Mouse (Mus musculus) urinary bladder, adult 2 months (tissue): ENCODE data around the gene Olfr1252. TPM values are rescaled to one million over a fixed set of nuclear protein-coding genes. Genes with fewer than 3 reads are reported as not detected.

Source experiments
- DNase-seq: peaks from one replicate; pipeline ENCODE4 v3.0.0; 2022; ENCODE audit warnings: low spot score
- polyA plus RNA-seq: library from polyadenylated mRNA; depleted of rRNA; stranded (reverse); fragments of >200 nt; gene quantifications from 2 replicates; pipeline ENCODE4 v1.2.3, GENCODE M21; 2012; rRNA removed

The Olfr1252 gene
- not detected in 2 replicates for polyA plus RNA-seq

- DNase-seq: no peak
Measured at GRCm38 (mm10) chr2:89724912-89725311, at the start of gene Olfr1252. TSS of gene Olfr1252 (minus strand) at chr2:89725012.

- no peak for DNase-seq
Measured at GRCm38 (mm10) chr2:89756990-89757389, 32.2 kb upstream of the Olfr1252 start, which contains the start of gene Olfr1253. TSS of gene Olfr1253 (minus strand) at chr2:89757090.

DNA sequence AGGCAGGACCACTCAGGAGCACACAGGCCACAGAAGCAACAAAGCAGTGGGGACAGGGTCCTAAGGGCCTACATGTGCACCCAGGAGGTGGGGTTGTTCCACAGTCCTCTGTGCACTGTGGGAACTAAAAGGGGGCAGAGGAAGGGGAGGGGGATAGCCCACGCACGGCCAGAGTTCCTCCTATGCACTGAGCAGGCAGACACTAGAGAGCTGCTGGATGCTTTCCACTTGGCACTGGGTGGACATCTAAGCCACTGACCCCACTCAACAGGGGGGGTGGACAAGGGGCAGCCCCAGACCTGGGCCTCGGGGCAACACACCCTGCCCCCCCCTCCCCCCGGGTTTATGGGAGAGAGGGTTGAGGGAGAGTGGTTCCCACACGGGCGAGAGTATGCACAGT is 32.8 kb downstream of the Olfr1252 start:
- no peak for DNase-seq

GRCm38 (mm10) chr2:89671836-89672235 is 53.0 kb downstream of the Olfr1252 start, which contains the start of gene Olfr1251:
TSS of gene Olfr1251 (minus strand) at chr2:89671936.
- DNase-seq: no peak

Other genes starting within 250 kb of the Olfr1252 start
- gene Olfr1241, start 237.9 kb downstream of the Olfr1252 start, polyA plus RNA-seq: not detected in 2 replicates
- not detected in 2 replicates for gene Olfr1242, start 226.7 kb downstream of the Olfr1252 start, polyA plus RNA-seq
- gene Olfr1243, start 193.5 kb downstream of the Olfr1252 start, polyA plus RNA-seq: not detected in 2 replicates
- gene Olfr1245, start 146.6 kb downstream of the Olfr1252 start, polyA plus RNA-seq: not detected in 2 replicates
- not detected in 2 replicates for gene Olfr1246, start 131.9 kb downstream of the Olfr1252 start, polyA plus RNA-seq
- not detected in 2 replicates for gene Olfr1247, start 110.9 kb downstream of the Olfr1252 start, polyA plus RNA-seq
- not detected in 2 replicates for gene Olfr1248, start 106.8 kb downstream of the Olfr1252 start, polyA plus RNA-seq
- gene Olfr1249, start 90.0 kb downstream of the Olfr1252 start, polyA plus RNA-seq: not detected in 2 replicates
- gene Olfr1250, start 63.5 kb downstream of the Olfr1252 start, polyA plus RNA-seq: not detected in 2 replicates
- not detected in 2 replicates for gene Olfr1251, start 53.1 kb downstream of the Olfr1252 start, polyA plus RNA-seq
- not detected in 2 replicates for gene Olfr1253, start 32.1 kb upstream of the Olfr1252 start, polyA plus RNA-seq
- not detected in 2 replicates for gene Olfr1254, start 68.6 kb upstream of the Olfr1252 start, polyA plus RNA-seq
- gene Olfr1255, start 87.0 kb upstream of the Olfr1252 start, polyA plus RNA-seq: not detected in 2 replicates
- not detected in 2 replicates for gene Olfr1256, start 116.5 kb upstream of the Olfr1252 start, polyA plus RNA-seq
- gene Olfr48, start 123.2 kb upstream of the Olfr1252 start, polyA plus RNA-seq: not detected in 2 replicates
- not detected in 2 replicates for gene Olfr1257, start 153.4 kb upstream of the Olfr1252 start, polyA plus RNA-seq
- not detected in 2 replicates for gene Olfr1258, start 202.3 kb upstream of the Olfr1252 start, polyA plus RNA-seq
- gene Olfr1259, start 223.7 kb upstream of the Olfr1252 start, polyA plus RNA-seq: 0.03 and 0.07 TPM in 2 replicates
- gene Olfr1260, start 249.3 kb upstream of the Olfr1252 start, polyA plus RNA-seq: not detected in 2 replicates